Mouse (Mus musculus): ENCODE measurements around the gene Cops7b. TPM values are rescaled to one million over a fixed set of nuclear protein-coding genes. Genes with fewer than 3 reads are reported as not detected.
"Not testable (repeated sequence)": the region's sequence is repeated elsewhere in the genome, so short reads cannot be mapped to it uniquely, and the experiment has no call there.

The Cops7b gene
- 16.8 and 18.0 TPM in 2 replicates for total RNA-seq (2021)
- long read RNA-seq, partial matches to known transcripts = 2 of 10 reads
- long read RNA-seq, other reads (novel, unspliced or antisense) = 5 of 10 reads

GRCm38 (mm10) chr1:86582451-86583096 is at the start of gene Cops7b, which contains the start of gene Pde6d:
TSS of gene Cops7b (plus strand) at chr1:86582904.
TSS of gene Pde6d (minus strand) at chr1:86582629.
- peak; percentile 93 for DNase-seq

- no peak for DNase-seq
These were observed 49.1 kb upstream of the Cops7b start for GRCm38 (mm10) chr1:86533411-86534130.

- DNase-seq = no peak
These were observed 44.3 kb upstream of the Cops7b start for GRCm38 (mm10) chr1:86538383-86538782.

GRCm38 (mm10) chr1:86539583-86539982 is 43.1 kb upstream of the Cops7b start:
- not testable (repeated sequence) for DNase-seq

GRCm38 (mm10) chr1:86542584-86542983 is 40.1 kb upstream of the Cops7b start:
- DNase-seq = no peak

GRCm38 (mm10) chr1:86546797-86547196 is 35.9 kb upstream of the Cops7b start:
- no peak for DNase-seq

GRCm38 (mm10) chr1:86551299-86551698 is 31.4 kb upstream of the Cops7b start:
- no peak for DNase-seq

GRCm38 (mm10) chr1:86551877-86552276 is 30.8 kb upstream of the Cops7b start:
- DNase-seq = no peak

GRCm38 (mm10) chr1:86555665-86556064 is 27.0 kb upstream of the Cops7b start:
- DNase-seq = no peak

- DNase-seq = no peak
These were observed 24.8 kb upstream of the Cops7b start for GRCm38 (mm10) chr1:86557872-86558271.

GRCm38 (mm10) chr1:86559232-86559631 is 23.5 kb upstream of the Cops7b start:
- no peak for DNase-seq

- no peak for DNase-seq
These were observed 20.0 kb upstream of the Cops7b start for GRCm38 (mm10) chr1:86562663-86563062.

- no peak for DNase-seq
These were observed 14.3 kb upstream of the Cops7b start for GRCm38 (mm10) chr1:86568409-86568808.

GRCm38 (mm10) chr1:86569292-86569860 is 13.3 kb upstream of the Cops7b start:
- DNase-seq = no peak

- DNase-seq = no peak
These were observed 11.3 kb upstream of the Cops7b start for GRCm38 (mm10) chr1:86571381-86571780.

GRCm38 (mm10) chr1:86571941-86572340 is 10.8 kb upstream of the Cops7b start:
- DNase-seq = no peak

- no peak for DNase-seq
These were observed 2.3 kb upstream of the Cops7b start for GRCm38 (mm10) chr1:86580426-86580825.

- DNase-seq = peak; percentile 15
These were observed 833 bp upstream of the Cops7b start for GRCm38 (mm10) chr1:86581692-86582450.

GRCm38 (mm10) chr1:86583709-86584108 is 1.0 kb downstream of the Cops7b start:
- DNase-seq = no peak

- DNase-seq = peak; percentile 78
These were observed 4.3 kb downstream of the Cops7b start for GRCm38 (mm10) chr1:86586992-86587391.

GRCm38 (mm10) chr1:86594539-86594938 is 11.8 kb downstream of the Cops7b start:
- DNase-seq = no peak

- DNase-seq = no peak
These were observed 12.6 kb downstream of the Cops7b start for GRCm38 (mm10) chr1:86595315-86595714.
